Mouse (Mus musculus) testis, adult 2 months (tissue): Measurements from ENCODE around the gene Xrcc4. TPM values are rescaled to one million over a fixed set of nuclear protein-coding genes. Genes with fewer than 3 reads are reported as not detected.

Experiments used
- H3K27ac ChIP-seq: fragments of 200-500 bp; 2 replicates; pipeline ENCODE4 v1.5.1; 2012; ENCODE audit warnings: low read depth, low read length; ENCODE audit not compliant: control insufficient read depth, insufficient read depth
- H3K27me3 ChIP-seq: fragments of 200-500 bp; 2 replicates; pipeline ENCODE4 v1.6.1; 2012; ENCODE audit warnings: mild to moderate bottlenecking, low read length, moderate library complexity; ENCODE audit not compliant: control insufficient read depth, insufficient read depth
- H3K36me3 ChIP-seq: fragments of 200-500 bp; 2 replicates; pipeline ENCODE4 v1.6.1; 2012; ENCODE audit warnings: mild to moderate bottlenecking, low read length; ENCODE audit not compliant: control insufficient read depth, insufficient read depth
- H3K4me1 ChIP-seq: fragments of 200-500 bp; 2 replicates; pipeline ENCODE4 v1.6.1; 2012; ENCODE audit warnings: low read length; ENCODE audit not compliant: control insufficient read depth, insufficient read depth
- H3K4me3 ChIP-seq: fragments of 200-500 bp; 2 replicates; pipeline ENCODE4 v1.5.1; 2012; ENCODE audit warnings: low read depth, mild to moderate bottlenecking, low read length, moderate library complexity, mixed read lengths; ENCODE audit not compliant: control insufficient read depth
- CTCF ChIP-seq: fragments of 200-500 bp; IDR thresholded peaks from 2 replicates; pipeline ENCODE4 v1.5.1; 2012; ENCODE audit warnings: low read depth, mild to moderate bottlenecking, inconsistent platforms, low read length, moderate library complexity; ENCODE audit not compliant: control insufficient read depth, insufficient read depth, insufficient replicate concordance
- POLR2A ChIP-seq: fragments of 200-500 bp; IDR thresholded peaks from 2 replicates; pipeline ENCODE4 v1.6.1; 2012; ENCODE audit warnings: low read depth, mild to moderate bottlenecking, inconsistent platforms, low read length, moderate library complexity; ENCODE audit not compliant: control insufficient read depth
- polyA plus RNA-seq: library from polyadenylated mRNA; depleted of rRNA; stranded (reverse); fragments of >200 nt; gene quantifications from 2 replicates; pipeline ENCODE4 v1.2.3, GENCODE M21; 2012

Xrcc4 gene
- polyA plus RNA-seq, 1 experiment: 21.0 TPM

GRCm38 (mm10) chr13:89814543-89814942, 274.9 kb downstream of the Xrcc4 start:
- TF ChIP-seq CTCF (no peak), POLR2A (no peak)
- Histone ChIP-seq H3K4me3 (no peak overlapping the region), H3K27me3 (no peaks in the 10 kb centered on the region), H3K4me1 (no peaks in the 10 kb centered on the region), H3K36me3 (no peaks in the 10 kb centered on the region), H3K27ac (no peak overlapping the region)

GRCm38 (mm10) chr13:89812169-89812568, 277.2 kb downstream of the Xrcc4 start:
- no peak overlapping the region for H3K4me3 ChIP-seq
- no peaks in the 10 kb centered on the region for H3K4me1 ChIP-seq

GRCm38 (mm10) chr13:89809024-89809423, 280.4 kb downstream of the Xrcc4 start:
- no peaks in the 10 kb centered on the region for H3K27me3 ChIP-seq
- H3K4me3 ChIP-seq: no peak overlapping the region
- no peaks in the 10 kb centered on the region for H3K4me1 ChIP-seq
- no peak for TF ChIP-seq POLR2A
- no peak for TF ChIP-seq CTCF
- no peaks in the 10 kb centered on the region for H3K36me3 ChIP-seq
- H3K27ac ChIP-seq: no peak overlapping the region

More at GRCm38 (mm10) chr13:89812169-89812568, 277.2 kb downstream of the Xrcc4 start:
- Histone ChIP-seq H3K27ac (no peak overlapping the region), H3K36me3 (no peaks in the 10 kb centered on the region), H3K27me3 (no peaks in the 10 kb centered on the region)
- no peak for TF ChIP-seq POLR2A
- no peak for TF ChIP-seq CTCF

GRCm38 (mm10) chr13:89801901-89802300, 287.5 kb downstream of the Xrcc4 start:
- TF ChIP-seq POLR2A (no peak), CTCF (no peak)
- no peaks in the 10 kb centered on the region for H3K36me3 ChIP-seq

GRCm38 (mm10) chr13:89797721-89798120, 291.7 kb downstream of the Xrcc4 start:
- TF ChIP-seq CTCF (no peak), POLR2A (no peak)
- H3K4me3 ChIP-seq: no peak overlapping the region
- no peaks in the 10 kb centered on the region for H3K27me3 ChIP-seq
- H3K4me1 ChIP-seq: no peaks in the 10 kb centered on the region
- no peaks in the 10 kb centered on the region for H3K36me3 ChIP-seq
- no peak overlapping the region for H3K27ac ChIP-seq

More at GRCm38 (mm10) chr13:89801901-89802300, 287.5 kb downstream of the Xrcc4 start:
- Histone ChIP-seq H3K27me3 (no peaks in the 10 kb centered on the region), H3K4me3 (no peak overlapping the region), H3K27ac (no peak overlapping the region), H3K4me1 (no peaks in the 10 kb centered on the region)

- H3K4me3 ChIP-seq: no peak overlapping the region
- no peaks in the 10 kb centered on the region for H3K36me3 ChIP-seq
- no peak for TF ChIP-seq CTCF
- no peak for TF ChIP-seq POLR2A
- no peak overlapping the region for H3K27ac ChIP-seq
- no peaks in the 10 kb centered on the region for H3K27me3 ChIP-seq
- no peaks in the 10 kb centered on the region for H3K4me1 ChIP-seq
These were observed 297.9 kb downstream of the Xrcc4 start for GRCm38 (mm10) chr13:89791475-89791874.

GRCm38 (mm10) chr13:89782886-89783285, 306.5 kb downstream of the Xrcc4 start:
- Histone ChIP-seq H3K4me3 (no peak overlapping the region), H3K27me3 (no peaks in the 10 kb centered on the region), H3K4me1 (no peaks in the 10 kb centered on the region), H3K36me3 (no peaks in the 10 kb centered on the region), H3K27ac (no peak overlapping the region)
- TF ChIP-seq CTCF (no peak), POLR2A (no peak)

- Histone ChIP-seq H3K4me3 (no peak overlapping the region), H3K27me3 (no peaks in the 10 kb centered on the region), H3K36me3 (no peaks in the 10 kb centered on the region), H3K27ac (no peak overlapping the region), H3K4me1 (no peaks in the 10 kb centered on the region)
- TF ChIP-seq CTCF (no peak), POLR2A (no peak)
These were observed 309.1 kb downstream of the Xrcc4 start for GRCm38 (mm10) chr13:89780276-89780675.
